Mouse (Mus musculus) kidney, adult 2 months (tissue): ENCODE data around the gene Vamp2.

Experiments used
- CTCF ChIP-seq: fragments of 200-500 bp; conservative IDR thresholded peaks from 2 replicates; pipeline ENCODE4 v1.5.1; 2011; ENCODE audit warnings: low read depth, mild to moderate bottlenecking, control low read depth, low read length, moderate library complexity, mixed read lengths; ENCODE audit not compliant: insufficient read depth, insufficient read length
- POLR2A ChIP-seq: fragments of 200-500 bp; IDR thresholded peaks from one replicate; pipeline ENCODE4 v1.6.1; 2011; ENCODE audit warnings: low read depth, low read length, control low read depth

DNA sequence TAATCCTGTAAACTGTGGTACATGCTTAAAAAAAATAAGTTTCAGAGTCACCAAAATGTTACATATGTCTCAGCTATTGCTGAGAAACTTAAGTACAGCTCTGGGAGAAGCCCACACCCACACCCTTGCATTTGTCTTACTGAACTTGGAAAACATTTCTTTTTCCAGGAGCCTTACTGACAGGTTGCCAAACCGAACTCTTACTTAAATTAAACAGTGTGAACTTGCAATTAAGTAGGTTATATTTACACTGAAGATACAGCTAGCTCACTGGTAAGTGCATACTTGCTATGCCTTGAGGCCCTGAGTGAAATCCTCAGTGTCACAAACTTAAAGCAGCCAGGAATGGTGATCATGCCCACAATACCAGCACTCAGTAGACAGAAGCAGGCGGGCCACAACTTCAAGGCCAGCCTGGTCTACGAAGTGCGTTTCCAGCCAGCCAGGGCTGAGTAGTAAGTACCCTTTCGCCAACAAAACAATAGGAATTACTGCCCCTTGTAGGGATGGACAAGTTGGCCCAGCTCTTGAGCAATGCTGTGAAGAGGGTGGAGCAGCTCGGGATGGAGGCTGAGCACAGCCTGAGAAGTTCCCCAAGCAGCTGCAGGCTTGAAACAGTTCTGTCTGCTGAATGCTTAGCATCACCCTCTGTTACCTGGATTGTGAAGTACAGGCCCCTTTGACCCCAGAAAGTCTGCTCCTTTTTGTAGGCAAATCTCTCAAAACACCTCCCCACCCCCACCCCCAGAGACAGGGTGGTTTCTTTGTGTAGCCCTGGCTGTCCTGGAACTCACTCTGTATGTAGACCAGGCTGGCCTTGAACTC lies 14.1 kb upstream of the Vamp2 start:
- TF ChIP-seq CTCF, result no peak
- TF ChIP-seq POLR2A, result no peak
